ENCODE assay signal across 10 mouse cellular contexts in genomic region chr3:123335480-123335879, GRCm38 (mm10). TPM values are rescaled to one million over a fixed set of nuclear protein-coding genes. Genes with fewer than 3 reads are reported as not detected.
DNase-seq lines count a peak whose midpoint lies in the region; ATAC-seq lines count a peak whose summit lies in the region.
"Had no signal": no experiment of that assay in that cellular context is flagged by ENCODE, and none has a peak within 500 bp of the region (broad histone marks: within the 10 kb centered on the region; RNA-seq: fewer than 3 reads in every experiment).

No protein-coding gene starts in this region.

- intact Hi-C loops in left cerebral cortex, postnatal 4 days (cut with DNase I) = no loop called here

- no peak overlapping the region for H3K4me2 ChIP-seq in embryonic facial prominence, embryonic 14.5 days (ENCODE audit: low read depth, low read length)
- H3K4me2 ChIP-seq: embryonic facial prominence, embryonic 15.5 days had no signal

- H3K4me3 ChIP-seq in embryonic facial prominence, embryonic 14.5 days (ENCODE audit: low read depth, low read length) = no peak overlapping the region
- H3K4me3 ChIP-seq in embryonic facial prominence, embryonic 10.5 days = no peak overlapping the region
- H3K4me3 ChIP-seq: embryonic facial prominence, embryonic 15.5 days had no signal

- H3K4me1 ChIP-seq in embryonic facial prominence, embryonic 14.5 days (ENCODE audit: control insufficient read depth, insufficient read depth, low read length) = peaks cover 10% of the 10 kb centered on the region; the same call in 1 of the 2 replicates
- H3K4me1 ChIP-seq in embryonic facial prominence, embryonic 10.5 days = peaks cover 8% of the 10 kb centered on the region; the same call in 1 of the 2 replicates

- H3K9me3 ChIP-seq in embryonic facial prominence, embryonic 14.5 days (ENCODE audit: control insufficient read depth, low read length) = no peaks in the 10 kb centered on the region
- no peaks in the 10 kb centered on the region for H3K9me3 ChIP-seq in embryonic facial prominence, embryonic 10.5 days
- H3K9me3 ChIP-seq: embryonic facial prominence, embryonic 15.5 days had no signal

- 14% methylated on average over 3 of the region's 3 CpGs for WGBS in embryonic facial prominence, embryonic 14.5 days
- WGBS in embryonic facial prominence, embryonic 10.5 days = 88% methylated on average over 3 of the region's 3 CpGs

- H3K27me3 ChIP-seq in embryonic facial prominence, embryonic 14.5 days (replicated peaks; ENCODE audit: control insufficient read depth, insufficient read depth, low read length) = no peaks in the 10 kb centered on the region
- H3K27me3 ChIP-seq in embryonic facial prominence, embryonic 10.5 days (replicated peaks; ENCODE audit: low read depth, poor library complexity, severe bottlenecking) = no peaks in the 10 kb centered on the region
- H3K27me3 ChIP-seq: embryonic facial prominence, embryonic 15.5 days had no signal

- peak; percentile 47; the same call in 1 of the 2 replicates for ATAC-seq in embryonic facial prominence, embryonic 14.5 days (ENCODE audit: low read depth)
- no peak for ATAC-seq in megakaryocyte, adult 5-6 weeks (ENCODE audit: poor library complexity, severe bottlenecking)

- H3K36me3 ChIP-seq in embryonic facial prominence, embryonic 14.5 days (ENCODE audit: control insufficient read depth, insufficient read depth, low read length) = peaks cover 46% of the 10 kb centered on the region
- H3K36me3 ChIP-seq in embryonic facial prominence, embryonic 10.5 days (replicated peaks) = no peaks in the 10 kb centered on the region

- H3K27ac ChIP-seq in embryonic facial prominence, embryonic 14.5 days (replicated peaks; ENCODE audit: low read depth, low read length) = no peak overlapping the region
- H3K27ac ChIP-seq in embryonic facial prominence, embryonic 10.5 days (replicated peaks) = no peak overlapping the region
- H3K27ac ChIP-seq: embryonic facial prominence, embryonic 15.5 days had no signal

- DNase-seq in embryonic facial prominence, embryonic 14.5 days (ENCODE audit: low spot score) = peak; percentile 83
- no peak for DNase-seq in embryonic facial prominence, embryonic 10.5 days (ENCODE audit: low spot score)
- DNase-seq in urinary bladder, postnatal 14 days (ENCODE audit: low spot score) = peak; percentile 23
- no peak for DNase-seq in urinary bladder, adult 18-20 months (ENCODE audit: low spot score in 2 of 2)
- DNase-seq in kidney, postnatal 36 days = peak; percentile 20 to 42
- no peak for DNase-seq in left cerebral cortex, postnatal 4 days
- DNase-seq in frontal cortex, adult 2 months (ENCODE audit: extremely low spot score in 1 of 2, low spot score in 1 of 2) = no peak
- DNase-seq: thymus, postnatal 14 days had no signal

- no peak overlapping the region for H3K9ac ChIP-seq in embryonic facial prominence, embryonic 14.5 days (ENCODE audit: low read depth, low read length)
- H3K9ac ChIP-seq: embryonic facial prominence, embryonic 15.5 days had no signal

RNA-seq across cellular contexts. Expression of gene Mettl14, which starts 50.4 kb away (rescaled TPM):
- 16.3 and 20.9 TPM in 2 replicates for polyA plus RNA-seq in embryonic facial prominence, embryonic 14.5 days (2014; fragmentation: Nextera tagmentation; extraction: Ambion mirVana)
- 30.5 and 32.3 TPM in 2 replicates for polyA plus RNA-seq in embryonic facial prominence, embryonic 10.5 days (2016; fragmentation: Nextera tagmentation; extraction: Ambion mirVana)
- total RNA-seq in megakaryocyte, adult 5-6 weeks (2015) = 13.0 and 17.3 TPM in 2 replicates
- 14.7 and 20.0 TPM in 2 replicates for total RNA-seq in megakaryocyte, adult 5-6 weeks (2017)
- total RNA-seq in left cerebral cortex, postnatal 4 days (2021) = 10 to 100 TPM; 17.9 to 19.7 TPM
- 14.8 and 15.4 TPM in 2 replicates for polyA plus RNA-seq in frontal cortex, adult 2 months (2012; rRNA removed)

Comparison
In these comparisons a context has a peak if more than half of its experiments do, and no peak if none do; other contexts are left out.
1. DNase-seq: peak in embryonic facial prominence, embryonic 14.5 days (single experiment), urinary bladder, postnatal 14 days (single experiment) and kidney, postnatal 36 days (2 of 2); none in embryonic facial prominence, embryonic 10.5 days (single experiment), urinary bladder, adult 18-20 months (0 of 2), left cerebral cortex, postnatal 4 days (single experiment) and frontal cortex, adult 2 months (0 of 2).